Comparison of ENCODE assay signal across 8 mouse cellular contexts in the genomic region with DNA sequence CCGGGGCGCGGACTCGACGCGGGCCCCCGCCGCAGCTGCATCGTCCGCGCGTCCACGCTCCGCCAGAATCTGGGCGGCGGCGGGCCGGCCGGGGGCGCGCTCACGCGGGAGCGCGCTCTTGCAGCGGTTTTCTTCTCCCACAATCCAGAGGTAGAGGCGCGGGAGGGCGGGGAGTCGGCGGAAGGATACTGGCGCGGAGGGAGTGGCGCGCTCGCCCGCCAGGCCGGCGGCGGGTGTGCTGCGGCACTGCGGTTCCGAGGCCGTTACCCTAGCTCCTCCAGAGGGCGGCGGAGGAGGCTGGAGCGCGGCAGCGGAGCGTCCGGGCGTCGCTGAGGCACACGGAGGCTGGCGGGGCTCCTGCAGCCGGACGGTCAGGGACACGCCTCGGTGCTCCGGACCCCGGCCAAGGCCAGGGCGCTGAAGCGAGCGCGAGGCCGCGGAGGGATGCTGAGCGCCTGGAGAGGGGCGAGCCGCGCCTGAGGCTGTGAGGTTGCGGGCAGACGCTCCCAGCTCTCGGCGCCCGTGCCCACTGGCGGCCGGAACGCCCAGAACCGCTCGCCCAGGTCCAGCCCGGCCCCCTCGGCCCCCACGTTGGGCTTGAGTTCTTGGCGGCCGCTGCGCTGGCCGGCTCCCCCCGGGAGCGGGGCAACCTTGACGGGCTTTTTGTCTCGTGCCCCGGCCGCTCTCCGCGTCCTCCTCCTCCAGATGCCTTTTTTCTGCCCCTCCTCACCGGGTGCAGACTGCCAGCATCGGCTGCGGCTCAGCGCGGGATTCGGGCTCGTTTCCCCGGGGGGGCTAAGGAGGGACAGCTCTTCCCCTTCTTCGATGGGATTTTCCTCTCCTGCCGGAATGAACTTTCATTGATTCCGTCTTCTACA. TPM values are rescaled to one million over a fixed set of nuclear protein-coding genes. Genes with fewer than 3 reads are reported as not detected.
DNase-seq lines count a peak whose midpoint lies in the region; ATAC-seq and TF ChIP-seq lines count a peak whose summit lies in the region.

Ccdc88a (plus strand) TSS at position 263 of the 878 bp plus-strand sequence.

- TF ChIP-seq EP300 in heart, postnatal 0 days (IDR thresholded peaks at IDR 0.05; ENCODE audit: low read depth), result peak; percentile 71; the same call in 1 of the 2 replicates

- DNase-seq in c-Kit-positive CD71-positive TER-119-positive erythroid progenitor cells, embryonic 14.5 days (ENCODE audit: low spot score), result peak; percentile 92
- DNase-seq in heart, postnatal 0 days (ENCODE audit: low spot score), result peak; percentile 92
- peak; percentile 97 to 98 for DNase-seq in kidney, postnatal 4 days

- H3K9ac ChIP-seq in forebrain, embryonic 12.5 days, result peak within 1 kb of the TSS; percentile 97
- H3K9ac ChIP-seq in heart, postnatal 0 days (replicated peaks; ENCODE audit: low read depth, low read length), result peak within 1 kb of the TSS; percentile 78
- peak within 1 kb of the TSS; percentile 80 for H3K9ac ChIP-seq in liver, embryonic 16.5 days (ENCODE audit: low read depth, low read length)
- peak within 1 kb of the TSS; percentile 94 for H3K9ac ChIP-seq in neural tube, embryonic 13.5 days

- H3K27me3 ChIP-seq in E14TG2a.4 (ENCODE audit: insufficient read depth, low read length), result peaks cover 7% of the 10 kb centered on the region; the same call in 1 of the 2 replicates
- H3K27me3 ChIP-seq in forebrain, embryonic 12.5 days, result no peaks in the 10 kb centered on the region
- no peaks in the 10 kb centered on the region for H3K27me3 ChIP-seq in heart, postnatal 0 days (ENCODE audit: control insufficient read depth, insufficient read depth, low read length)
- H3K27me3 ChIP-seq in liver, embryonic 16.5 days (ENCODE audit: control insufficient read depth, insufficient read depth, low read depth, low read length), result no peaks in the 10 kb centered on the region
- no peaks in the 10 kb centered on the region for H3K27me3 ChIP-seq in neural tube, embryonic 13.5 days
- no peaks in the 10 kb centered on the region for H3K27me3 ChIP-seq in testis, adult 2 months (ENCODE audit: control insufficient read depth, insufficient read depth, low read length)

- peaks cover 10% of the 10 kb centered on the region for H3K4me1 ChIP-seq in E14TG2a.4 (replicated peaks; ENCODE audit: low read depth, low read length)
- H3K4me1 ChIP-seq in forebrain, embryonic 12.5 days, result peaks cover 10% of the 10 kb centered on the region
- H3K4me1 ChIP-seq in heart, postnatal 0 days (ENCODE audit: control insufficient read depth, insufficient read depth), result no peaks in the 10 kb centered on the region; the same call in 1 of the 2 replicates
- H3K4me1 ChIP-seq in liver, embryonic 16.5 days (ENCODE audit: control insufficient read depth, low read depth, low read length), result peaks cover 2% of the 10 kb centered on the region
- peaks cover 22% of the 10 kb centered on the region for H3K4me1 ChIP-seq in neural tube, embryonic 13.5 days (replicated peaks)
- peaks cover 2% of the 10 kb centered on the region; the same call in 1 of the 2 replicates for H3K4me1 ChIP-seq in testis, adult 2 months (ENCODE audit: control insufficient read depth, insufficient read depth, low read length)

- H3K4me2 ChIP-seq in forebrain, embryonic 12.5 days, result peak within 1 kb of the TSS; percentile 51
- H3K4me2 ChIP-seq in heart, postnatal 0 days (ENCODE audit: low read depth, low read length), result peak within 1 kb of the TSS; percentile 78
- peak within 1 kb of the TSS; percentile 92 for H3K4me2 ChIP-seq in liver, embryonic 16.5 days (ENCODE audit: low read depth, low read length)
- peak within 1 kb of the TSS; percentile 78 for H3K4me2 ChIP-seq in neural tube, embryonic 13.5 days

- peak; percentile 91 for TF ChIP-seq POLR2A in testis, adult 2 months (IDR thresholded peaks at IDR 0.05; ENCODE audit: control insufficient read depth, low read depth, low read length)

- H3K4me3 ChIP-seq in E14TG2a.4 (replicated peaks; ENCODE audit: low read length), result peak within 1 kb of the TSS; percentile 99
- H3K4me3 ChIP-seq in forebrain, embryonic 12.5 days (replicated peaks), result peak within 1 kb of the TSS; percentile 83
- peak within 1 kb of the TSS; percentile 84 for H3K4me3 ChIP-seq in heart, postnatal 0 days (ENCODE audit: low read depth, low read length)
- H3K4me3 ChIP-seq in liver, embryonic 16.5 days (ENCODE audit: low read depth, low read length), result peak within 1 kb of the TSS; percentile 76
- peak within 1 kb of the TSS; percentile 93 for H3K4me3 ChIP-seq in neural tube, embryonic 13.5 days
- H3K4me3 ChIP-seq in testis, adult 2 months (ENCODE audit: control insufficient read depth, low read depth, low read length), result peak within 1 kb of the TSS; percentile 92

- TF ChIP-seq CTCF in E14TG2a.4 (conservative IDR thresholded peaks at IDR 0.05; ENCODE audit: low read length), result no peak
- TF ChIP-seq CTCF in heart, postnatal 0 days (IDR thresholded peaks at IDR 0.05; ENCODE audit: low read depth), result peak; percentile 41; the same call in 1 of the 2 replicates
- TF ChIP-seq CTCF in testis, adult 2 months (IDR thresholded peaks at IDR 0.05; ENCODE audit: control insufficient read depth, insufficient read depth, insufficient replicate concordance, low read depth, low read length), result no peak

- WGBS in forebrain, embryonic 12.5 days, result under 1% methylated on average over 74 of the region's 107 CpGs
- WGBS in heart, postnatal 0 days, result 0% methylated on average over 86 of the region's 107 CpGs
- WGBS in liver, embryonic 16.5 days (ENCODE audit: insufficient replicate concordance), result under 1% methylated on average over 94 of the region's 107 CpGs
- under 1% methylated on average over 106 of the region's 107 CpGs for WGBS in neural tube, embryonic 13.5 days

- peak within 1 kb of the TSS; percentile 99 for H3K27ac ChIP-seq in forebrain, embryonic 12.5 days
- peak within 1 kb of the TSS; percentile 86 for H3K27ac ChIP-seq in heart, postnatal 0 days (ENCODE audit: low read depth)
- peak within 1 kb of the TSS; percentile 72 for H3K27ac ChIP-seq in liver, embryonic 16.5 days (ENCODE audit: low read length)
- peak within 1 kb of the TSS; percentile 98 for H3K27ac ChIP-seq in neural tube, embryonic 13.5 days (replicated peaks)
- H3K27ac ChIP-seq in testis, adult 2 months (ENCODE audit: control insufficient read depth, insufficient read depth, low read depth, low read length), result peak within 1 kb of the TSS; percentile 95

- no peaks in the 10 kb centered on the region for H3K9me3 ChIP-seq in E14TG2a.4 (ENCODE audit: low read length)
- no peaks in the 10 kb centered on the region for H3K9me3 ChIP-seq in forebrain, embryonic 12.5 days
- H3K9me3 ChIP-seq in heart, postnatal 0 days (replicated peaks; ENCODE audit: control insufficient read depth, low read length), result no peaks in the 10 kb centered on the region
- no peaks in the 10 kb centered on the region for H3K9me3 ChIP-seq in liver, embryonic 16.5 days (replicated peaks; ENCODE audit: control insufficient read depth, low read length)
- H3K9me3 ChIP-seq in neural tube, embryonic 13.5 days, result no peaks in the 10 kb centered on the region

- H3K36me3 ChIP-seq in E14TG2a.4 (ENCODE audit: insufficient read depth, low read length), result peaks cover 3% of the 10 kb centered on the region; the same call in 1 of the 2 replicates
- H3K36me3 ChIP-seq in forebrain, embryonic 12.5 days (replicated peaks), result peaks cover 5% of the 10 kb centered on the region; the same call in 1 of the 2 replicates
- H3K36me3 ChIP-seq in heart, postnatal 0 days (replicated peaks; ENCODE audit: control insufficient read depth, insufficient read depth, low read length), result no peaks in the 10 kb centered on the region
- H3K36me3 ChIP-seq in liver, embryonic 16.5 days (ENCODE audit: control insufficient read depth, insufficient read depth), result no peaks in the 10 kb centered on the region
- H3K36me3 ChIP-seq in neural tube, embryonic 13.5 days, result peaks cover 5% of the 10 kb centered on the region; the same call in 1 of the 2 replicates
- no peaks in the 10 kb centered on the region for H3K36me3 ChIP-seq in testis, adult 2 months (ENCODE audit: control insufficient read depth, insufficient read depth, low read length)

- peak; percentile 93 for ATAC-seq in forebrain, embryonic 12.5 days (ENCODE audit: low FRiP score)
- peak; percentile 91 for ATAC-seq in heart, postnatal 0 days (ENCODE audit: insufficient read depth, low read depth)
- ATAC-seq in liver, embryonic 16.5 days (ENCODE audit: low read depth), result peak; percentile 94
- ATAC-seq in neural tube, embryonic 13.5 days (ENCODE audit: low read depth), result peak; percentile 96

RNA-seq across cellular contexts. Expression of gene Ccdc88a, which starts in this region (rescaled TPM):
- 81.8 and 86.6 TPM in 2 replicates for polyA plus RNA-seq in forebrain, embryonic 12.5 days (2016; fragmentation: Nextera tagmentation; extraction: Ambion mirVana)
- 11.4 and 13.6 TPM in 2 replicates for total RNA-seq in heart, postnatal 0 days (2014; rRNA removed; ENCODE audit: low replicate concordance)
- polyA plus RNA-seq in heart, postnatal 0 days (2015; fragmentation: Nextera tagmentation; extraction: Ambion mirVana), result 11.9 and 13.2 TPM in 2 replicates
- polyA plus RNA-seq in liver, embryonic 16.5 days (2015; fragmentation: Nextera tagmentation; extraction: Ambion mirVana), result 2.9 and 3.2 TPM in 2 replicates
- polyA plus RNA-seq in neural tube, embryonic 13.5 days (2015; fragmentation: Nextera tagmentation; extraction: Ambion mirVana), result 71.9 and 74.4 TPM in 2 replicates
- polyA plus RNA-seq in testis, adult 2 months (2012; rRNA removed), result 13.4 and 16.1 TPM in 2 replicates

Comparison
In these comparisons a context has a peak if more than half of its experiments do, and no peak if none do; other contexts are left out.
1. Peak in every context shown above with its lines: DNase-seq, ATAC-seq, H3K4me3 ChIP-seq and H3K27ac ChIP-seq.